Mouse (Mus musculus) Patski (cell line): ENCODE data around the gene Tuba1c. TPM values are rescaled to one million over a fixed set of nuclear protein-coding genes. Genes with fewer than 3 reads are reported as not detected.

Experiments
- ATAC-seq: fragments of 100-300 bp; one replicate; pipeline ENCODE4 v1.8.0; 2021
- CTCF ChIA-PET: fragments of 350-600 bp; sonication (Branson Sonifier 250); formaldehyde crosslinking; loops from one replicate; lab custom pipeline; 2022; ENCODE audit warnings: inconsistent platforms; lab: Charles Lee
- POLR2A ChIA-PET: fragments of 350-600 bp; sonication (Branson Sonifier 250); formaldehyde crosslinking; loops from one replicate; lab custom pipeline; 2022; ENCODE audit warnings: antibody characterized with exemption, inconsistent platforms; lab: Charles Lee
- DNase-seq: peaks from one replicate; pipeline ENCODE4 v3.0.0-alpha.2; 2011; ENCODE audit warnings: low read depth, low spot score
- H3K27me3 ChIP-seq: fragments of 371-371 bp; one replicate; pipeline ENCODE4 v1.5.1; 2021
- CTCF ChIP-seq: fragments of 100-300 bp; IDR thresholded peaks from one replicate; pipeline ENCODE4 v1.5.1; 2021
- in situ Hi-C: fragments of 300-500 bp; cut with MboI; formaldehyde crosslinking; loops from 3 replicates; pipeline ENCODE4 v1.11.1; 2018; ENCODE audit warnings: low pct_unique_long_range_greater_than_20kb, mixed read lengths
- polyA plus RNA-seq: library from polyadenylated mRNA; unstranded; gene quantifications from one replicate; pipeline ENCODE4 v1.2.3, GENCODE M21; 2021

Tuba1c gene
- polyA plus RNA-seq, 1 experiment from 2014 or later: 210 TPM

DNA sequence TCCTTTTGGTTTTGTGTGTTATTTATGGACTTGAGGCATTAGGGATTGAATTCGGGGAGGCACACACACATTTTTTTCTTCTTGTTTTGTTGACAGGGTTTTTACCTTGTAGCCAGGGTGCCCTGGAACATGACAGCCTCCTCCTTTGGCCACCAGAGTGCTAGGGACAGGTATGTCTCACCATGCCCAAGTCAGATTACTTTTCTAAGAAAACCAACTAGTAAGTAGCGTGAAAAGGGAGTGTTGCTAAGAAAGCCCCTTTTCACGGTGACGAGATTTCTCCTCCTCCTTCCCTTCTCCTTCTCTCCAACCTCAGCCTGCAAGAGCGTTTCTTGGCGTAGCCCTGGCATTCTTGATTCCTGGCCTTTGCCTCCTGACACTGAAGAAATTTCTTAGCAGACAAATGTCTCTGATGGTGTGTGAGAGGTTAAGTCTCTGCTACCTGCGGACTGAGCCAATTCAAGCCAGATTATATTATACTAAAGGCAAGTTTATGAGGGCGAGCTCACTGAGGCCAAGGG is 42.0 kb upstream of the Tuba1c start:
- CTCF ChIA-PET: interaction anchor here (1.3 to 3.2 kb wide), 6 partner anchors 13 to 75 kb away, joined by 3 to 12 read pairs (median 10); partner anchors contain the start of genes Gm49450 and Tuba1a
- ATAC-seq: no peak
- in situ Hi-C loops: no loop called here
- TF ChIP-seq CTCF: no peak
- POLR2A ChIA-PET: interaction anchor here (0.6 to 2.2 kb wide), 4 partner anchors 8 to 157 kb away, joined by 3 to 7 read pairs (median 5); partner anchors contain the start of genes Gm49450 and Tuba1a
- no peaks in the 10 kb centered on the region for H3K27me3 ChIP-seq
- no peak for DNase-seq

DNA sequence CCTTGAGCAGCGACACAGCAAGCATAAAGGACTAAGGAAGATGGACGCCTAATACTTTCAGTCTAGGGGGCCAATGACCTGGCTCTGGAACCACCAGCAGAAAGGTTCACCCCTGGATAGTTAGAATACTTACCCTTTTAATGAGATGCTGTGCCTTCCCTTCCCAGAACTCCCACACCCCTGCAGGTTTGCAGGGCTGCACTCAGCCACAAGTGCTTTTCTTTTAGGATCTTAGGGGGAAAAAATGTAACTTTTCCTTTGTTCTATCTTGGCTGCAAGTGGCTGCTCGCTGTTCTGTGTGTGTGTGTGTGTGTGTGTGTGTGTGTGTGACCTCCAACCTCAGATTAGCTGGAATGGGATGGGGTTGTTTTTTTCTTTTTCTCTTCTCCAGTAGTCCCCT is 40.9 kb upstream of the Tuba1c start:
- no peaks in the 10 kb centered on the region for H3K27me3 ChIP-seq
- in situ Hi-C loops: no loop called here
- DNase-seq (no peak), ATAC-seq (no peak)
- POLR2A ChIA-PET: no interaction called here
- no peak for TF ChIP-seq CTCF
- CTCF ChIA-PET: no interaction called here

DNA sequence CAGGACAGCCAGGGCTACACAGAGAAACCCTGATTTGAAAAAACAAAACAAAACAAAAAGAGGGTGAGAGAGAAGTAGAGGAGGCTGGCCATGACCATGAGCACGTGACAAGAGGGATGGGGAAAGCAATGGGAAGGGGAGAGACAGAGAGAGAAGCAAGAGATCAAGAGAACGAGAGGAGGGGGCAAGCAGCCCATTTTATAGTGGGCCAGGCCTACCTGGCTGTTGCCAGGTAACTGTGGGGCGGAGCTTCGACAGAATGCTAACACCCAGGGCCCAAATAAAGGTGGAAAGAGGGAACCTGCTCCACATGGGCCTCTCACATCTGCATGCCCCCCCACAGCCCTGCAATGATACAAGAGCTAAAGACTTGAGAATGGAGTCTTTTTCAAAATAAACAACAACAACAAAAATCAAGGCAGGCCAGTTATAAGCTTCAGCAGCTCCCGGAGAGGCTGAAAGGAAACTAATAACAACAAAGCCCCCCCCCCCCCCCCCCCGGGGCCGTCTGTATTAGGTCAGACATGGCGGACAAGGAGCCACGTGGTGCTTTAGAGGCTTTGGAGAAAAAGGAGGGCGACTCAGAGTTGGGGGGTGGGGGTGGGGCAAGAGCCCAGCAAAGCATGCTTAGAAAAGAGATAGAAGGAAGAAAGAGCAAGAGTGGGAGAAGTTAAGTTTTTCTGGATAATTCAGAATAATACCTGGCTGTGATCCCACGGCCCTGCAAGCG is 39.8 kb upstream of the Tuba1c start:
- POLR2A ChIA-PET: interaction anchor here (0.6 to 6.0 kb wide), 3 partner anchors 33 to 159 kb away, joined by 3 to 38 read pairs (median 7); partner anchors contain the start of genes Gm49450, Prkag1 and Tuba1a
- in situ Hi-C loops: loop anchor here (5.0 kb wide), 1 partner anchor 48 kb away; no protein-coding TSS in a partner anchor
- no peak for TF ChIP-seq CTCF
- no peaks in the 10 kb centered on the region for H3K27me3 ChIP-seq
- CTCF ChIA-PET: no interaction called here
- DNase-seq: no peak
- ATAC-seq: no peak

DNA sequence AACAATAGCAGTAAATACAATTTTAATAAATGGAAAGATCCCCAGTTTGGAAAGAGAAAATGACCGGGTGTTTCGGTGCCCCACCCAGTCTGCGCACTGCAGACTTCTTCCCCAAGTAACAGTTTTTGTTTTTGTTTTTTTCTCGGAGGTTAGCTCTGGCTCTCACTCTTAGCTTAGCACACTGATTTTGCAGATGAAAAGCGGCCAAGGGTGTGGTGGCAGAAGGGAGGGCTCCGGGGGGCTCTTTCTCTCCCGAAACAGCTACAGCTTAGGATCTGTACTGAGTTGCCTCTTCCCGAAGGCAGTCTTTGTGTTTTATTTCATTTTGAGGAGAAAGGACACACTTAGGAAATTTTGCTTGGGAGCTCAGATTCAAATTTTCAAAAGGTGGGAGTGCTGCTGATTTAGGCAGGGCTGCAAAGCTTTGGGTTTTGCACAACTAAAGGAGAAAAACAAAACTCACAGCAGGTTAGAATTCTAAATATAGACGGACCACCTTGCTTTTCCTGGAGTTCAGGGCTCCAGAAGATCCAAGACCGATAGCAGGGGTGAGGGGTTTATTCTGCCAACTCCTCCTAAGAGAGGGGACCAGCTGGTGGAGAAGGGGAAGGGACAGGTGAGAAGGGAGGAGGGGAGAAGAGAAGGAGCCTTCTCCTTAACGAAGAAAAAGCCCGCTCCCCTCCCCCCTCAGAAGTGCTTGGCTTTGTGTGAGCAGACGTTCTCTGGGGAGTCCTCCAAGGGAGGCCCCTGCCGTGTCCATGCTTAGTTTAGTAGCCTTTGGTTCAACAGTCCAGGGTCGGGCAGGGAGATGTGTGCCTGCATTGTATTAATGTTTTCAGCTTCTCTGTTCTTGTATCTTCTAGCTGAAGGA is 38.8 kb upstream of the Tuba1c start:
- in situ Hi-C loops: loop anchor here (5.0 kb wide), 1 partner anchor 49 kb away; no protein-coding TSS in a partner anchor
- DNase-seq (no peak), ATAC-seq (no peak)
- POLR2A ChIA-PET: interaction anchor here (1.3 to 6.0 kb wide), 2 partner anchors 35 to 38 kb away, joined by 7 to 38 read pairs; partner anchors contain the start of genes Gm49450 and Tuba1a
- CTCF ChIA-PET: interaction anchor here (1.0 to 1.5 kb wide), 2 partner anchors 9 to 63 kb away, joined by 4 to 5 read pairs; no protein-coding TSS in a partner anchor
- TF ChIP-seq CTCF: no peak
- no peaks in the 10 kb centered on the region for H3K27me3 ChIP-seq

DNA sequence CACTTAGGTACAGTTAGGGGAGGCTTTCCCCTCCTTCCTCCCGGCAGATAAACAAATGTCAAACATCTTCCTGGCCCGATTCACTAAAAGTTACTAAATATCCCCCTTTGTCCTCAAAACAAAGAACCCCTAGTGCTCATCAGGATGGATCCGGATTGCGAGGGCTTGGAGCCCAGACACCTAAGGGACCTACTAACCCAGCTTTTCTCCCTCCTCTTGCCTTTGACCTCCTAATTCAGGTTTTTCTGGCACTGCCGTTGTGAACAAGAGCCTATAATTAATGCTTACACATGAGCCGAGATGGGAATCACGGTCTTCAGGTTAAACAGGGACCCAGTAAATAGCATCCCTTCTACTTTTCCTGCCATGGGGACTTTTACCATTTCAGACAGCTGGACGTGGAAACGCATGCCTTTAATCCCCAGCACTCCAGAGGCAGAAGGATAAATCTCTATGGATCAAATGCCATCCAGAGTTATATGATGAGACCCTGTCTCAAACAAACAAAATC is 38.1 kb upstream of the Tuba1c start:
- ChIA-PET CTCF (interaction anchor here (1.0 to 1.5 kb wide), 2 partner anchors 10 to 63 kb away, joined by 4 to 5 read pairs; no protein-coding TSS in a partner anchor), POLR2A (interaction anchor here (4.0 to 6.0 kb wide), 2 partner anchors 38 to 57 kb away, joined by 26 to 38 read pairs; partner anchors contain the start of genes Gm49450, Tuba1a and Tuba1b)
- in situ Hi-C loops: loop anchor here (5.0 kb wide), 1 partner anchor 49 kb away; no protein-coding TSS in a partner anchor
- DNase-seq (no peak), ATAC-seq (no peak)
- no peaks in the 10 kb centered on the region for H3K27me3 ChIP-seq
- TF ChIP-seq CTCF: no peak

DNA sequence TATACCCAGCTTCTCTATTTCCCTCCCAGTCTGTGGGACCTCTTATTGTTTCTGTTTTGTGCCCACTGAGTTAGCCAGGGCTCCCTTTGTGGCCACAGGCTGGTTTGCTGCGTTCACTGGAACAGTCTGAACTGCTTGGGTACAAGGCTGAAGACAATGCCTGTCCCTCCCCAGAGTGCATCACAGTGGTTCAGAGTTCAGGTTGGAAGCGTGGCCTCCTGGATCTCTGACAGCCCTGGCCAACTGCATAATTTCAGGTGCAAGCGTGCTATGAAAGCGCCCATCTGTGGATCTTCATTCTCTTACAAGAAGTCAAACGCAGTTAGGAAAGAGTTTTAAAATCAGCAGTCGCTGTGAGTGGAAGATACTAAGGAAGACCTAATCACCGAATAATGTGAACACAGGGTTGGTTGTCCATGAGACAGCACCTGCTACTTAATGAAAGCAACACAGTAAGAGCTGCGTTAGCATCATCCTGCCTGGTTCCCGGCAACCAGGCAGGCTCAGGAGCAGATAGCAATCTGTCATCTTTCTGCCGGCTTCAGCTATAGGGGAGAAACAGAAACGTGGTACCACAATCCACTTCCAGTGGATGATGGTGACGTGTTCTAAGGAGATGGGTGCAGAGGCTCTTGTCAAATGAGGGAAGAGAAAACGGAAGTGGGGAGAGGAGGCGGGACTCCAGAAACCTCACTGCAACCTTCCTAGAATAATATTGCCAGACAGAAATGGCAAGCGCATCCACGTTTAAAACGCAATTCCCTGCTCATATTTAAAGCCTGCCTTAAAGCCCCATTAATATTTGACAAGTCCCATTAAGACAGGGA is 37.4 kb upstream of the Tuba1c start:
- no peak for TF ChIP-seq CTCF
- CTCF ChIA-PET: interaction anchor here (0.8 to 3.7 kb wide), 24 partner anchors 11 to 124 kb away, joined by 3 to 36 read pairs (median 6); partner anchors contain the start of genes Gm49450, Tuba1a and Tuba1b
- DNase-seq: no peak
- in situ Hi-C loops: loop anchor here (5.0 kb wide), 1 partner anchor 50 kb away; no protein-coding TSS in a partner anchor
- H3K27me3 ChIP-seq: no peaks in the 10 kb centered on the region
- no peak for ATAC-seq
- POLR2A ChIA-PET: interaction anchor here (0.5 to 6.0 kb wide), 5 partner anchors 28 to 403 kb away, joined by 3 to 38 read pairs (median 3); partner anchors contain the start of genes Gm49450, Tuba1a and Tuba1b

DNA sequence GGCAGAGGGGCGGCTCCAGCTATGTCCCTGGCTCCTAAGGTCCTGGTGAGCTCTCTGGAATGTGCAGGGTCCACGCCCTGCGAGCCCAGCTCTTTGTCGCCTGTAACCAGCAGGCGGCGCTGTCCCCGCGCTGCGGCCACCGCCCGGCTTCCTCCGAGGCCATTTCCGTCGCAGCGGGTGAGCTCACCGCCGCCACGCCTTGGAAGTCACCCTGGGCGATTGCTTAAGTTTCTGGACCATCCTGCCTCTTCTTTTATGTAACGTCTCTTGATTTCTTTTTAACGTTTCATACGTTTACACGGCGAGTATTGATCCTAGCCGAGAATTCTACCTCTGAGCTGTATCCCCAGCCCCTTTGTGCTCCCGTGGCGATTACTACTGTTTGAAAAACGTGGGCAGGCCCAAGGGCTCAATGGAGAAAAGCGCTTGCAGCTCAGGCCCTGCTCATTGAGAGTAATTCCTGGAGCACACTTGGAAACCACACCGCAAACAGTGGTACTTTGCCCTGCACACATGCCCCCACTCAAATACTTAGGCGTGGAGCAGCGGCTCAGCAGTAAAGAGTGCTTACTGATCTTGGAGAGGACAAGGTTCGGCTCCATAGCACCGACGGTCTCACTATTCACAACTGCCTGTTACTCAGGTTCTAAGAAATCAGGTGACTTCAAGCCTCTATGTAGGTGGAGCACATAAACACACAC is 36.4 kb upstream of the Tuba1c start:
- CTCF ChIA-PET: interaction anchor here (0.8 to 3.7 kb wide), 29 partner anchors 8 to 125 kb away, joined by 3 to 36 read pairs (median 5); partner anchors contain the start of genes Gm49450, Tuba1a and Tuba1b
- POLR2A ChIA-PET: interaction anchor here (0.5 to 6.0 kb wide), 8 partner anchors 15 to 402 kb away, joined by 3 to 38 read pairs (median 3); partner anchors contain the start of genes Gm49450, Tuba1a and Tuba1b
- TF ChIP-seq CTCF: peak; percentile 100
- no peaks in the 10 kb centered on the region for H3K27me3 ChIP-seq
- in situ Hi-C loops: loop anchor here (5.0 kb wide), 1 partner anchor 51 kb away; no protein-coding TSS in a partner anchor
- DNase-seq (no peak), ATAC-seq (peak; percentile 81)

DNA sequence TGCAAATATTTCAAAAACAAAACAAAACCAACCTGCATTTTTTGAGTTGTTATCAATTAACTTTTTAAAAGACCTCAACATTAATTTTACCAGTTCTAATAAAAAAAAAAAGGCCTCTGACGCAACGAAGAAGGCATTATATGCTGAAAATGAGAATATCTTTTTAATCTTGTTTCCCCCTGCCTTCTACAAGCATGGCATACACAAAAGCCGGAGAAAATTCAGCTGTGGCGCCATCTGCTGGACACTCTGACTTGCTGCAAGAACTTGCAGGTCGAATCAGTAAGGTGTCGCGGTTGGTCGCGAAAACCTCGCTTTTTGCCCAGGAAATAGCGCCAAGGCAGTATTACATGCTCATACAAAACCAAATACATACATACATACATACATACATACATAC is 35.8 kb upstream of the Tuba1c start:
- no peaks in the 10 kb centered on the region for H3K27me3 ChIP-seq
- peak; percentile 96 for TF ChIP-seq CTCF
- ChIA-PET CTCF (interaction anchor here (0.8 to 3.7 kb wide), 22 partner anchors 9 to 122 kb away, joined by 3 to 36 read pairs (median 8); partner anchors contain the start of genes Gm49450, Tuba1a and Tuba1b), POLR2A (interaction anchor here (0.6 to 6.0 kb wide), 7 partner anchors 16 to 82 kb away, joined by 3 to 38 read pairs (median 3); partner anchors contain the start of genes Gm49450, Tuba1a and Tuba1b)
- DNase-seq (no peak), ATAC-seq (no peak)
- in situ Hi-C loops: loop anchor here (5.0 kb wide), 1 partner anchor 52 kb away; no protein-coding TSS in a partner anchor
